Mouse (Mus musculus) embryo, embryonic 9.5 days (tissue): ENCODE results near the gene AU021092.
A peak's percentile ranks its signal among the peaks of the same experiment; 100 is the strongest.

Source experiments
- DNase-seq: peaks from one replicate; pipeline ENCODE4 v3.0.0-alpha.2; 2017; ENCODE audit errors: extremely low spot score

Gene AU021092

GRCm38 (mm10) chr16:5214126-5214525, 8.0 kb downstream of the AU021092 start:
- no peak for DNase-seq

GRCm38 (mm10) chr16:5212150-5212549, 9.9 kb downstream of the AU021092 start:
- DNase-seq, result no peak

- DNase-seq, result no peak
Observed at GRCm38 (mm10) chr16:5210365-5210764, 11.7 kb downstream of the AU021092 start.

- no peak for DNase-seq
Observed at GRCm38 (mm10) chr16:5206051-5206450, 16.0 kb downstream of the AU021092 start.

GRCm38 (mm10) chr16:5205431-5205970, 16.6 kb downstream of the AU021092 start:
- no peak for DNase-seq

GRCm38 (mm10) chr16:5203668-5204433, 18.2 kb downstream of the AU021092 start, which contains the start of gene Nagpa:
TSS of gene Nagpa (minus strand) at chr16:5204012.
- DNase-seq, result peak; percentile 82

GRCm38 (mm10) chr16:5203200-5203599, 18.9 kb downstream of the AU021092 start:
- no peak for DNase-seq

GRCm38 (mm10) chr16:5202681-5203080, 19.4 kb downstream of the AU021092 start:
- peak; percentile 44 for DNase-seq

GRCm38 (mm10) chr16:5195080-5195479, 27.0 kb downstream of the AU021092 start:
- DNase-seq, result peak; percentile 48

- DNase-seq, result no peak
Observed at GRCm38 (mm10) chr16:5186234-5186633, 35.9 kb downstream of the AU021092 start.

- no peak for DNase-seq
Observed at GRCm38 (mm10) chr16:5185691-5186090, 36.4 kb downstream of the AU021092 start.

GRCm38 (mm10) chr16:5184956-5185355, 37.1 kb downstream of the AU021092 start:
- DNase-seq, result no peak

GRCm38 (mm10) chr16:5184101-5184500, 38.0 kb downstream of the AU021092 start:
- no peak for DNase-seq

GRCm38 (mm10) chr16:5183310-5183975, 38.7 kb downstream of the AU021092 start:
- DNase-seq, result no peak

- DNase-seq, result no peak
Observed at GRCm38 (mm10) chr16:5172636-5173035, 49.5 kb downstream of the AU021092 start.

GRCm38 (mm10) chr16:5168829-5169228, 53.3 kb downstream of the AU021092 start:
- no peak for DNase-seq

- no peak for DNase-seq
Observed at GRCm38 (mm10) chr16:5168038-5168437, 54.1 kb downstream of the AU021092 start.

GRCm38 (mm10) chr16:5164327-5164726, 57.8 kb downstream of the AU021092 start:
- no peak for DNase-seq
